Mouse (Mus musculus) embryonic fibroblast, embryonic 13.5 days (primary cell): ENCODE measurements around the gene Aldh1a7.

Experiments used
- CTCF ChIP-seq: IDR thresholded peaks from 2 replicates; pipeline ENCODE4 v1.5.1; 2011; ENCODE audit warnings: mild to moderate bottlenecking, control low read depth, low read length, moderate library complexity, borderline replicate concordance; ENCODE audit not compliant: insufficient read depth
- POLR2A ChIP-seq: IDR thresholded peaks from 2 replicates; pipeline ENCODE4 v1.6.1; 2011; ENCODE audit warnings: low read depth, mild to moderate bottlenecking, control low read depth, low read length, moderate library complexity

- no peak for TF ChIP-seq POLR2A
- TF ChIP-seq CTCF: no peak
Measured at GRCm38 (mm10) chr19:20720298-20720697, 7.1 kb downstream of the Aldh1a7 start.
